Comparison of ENCODE assay signal across 22 mouse cellular contexts in the genomic region with DNA sequence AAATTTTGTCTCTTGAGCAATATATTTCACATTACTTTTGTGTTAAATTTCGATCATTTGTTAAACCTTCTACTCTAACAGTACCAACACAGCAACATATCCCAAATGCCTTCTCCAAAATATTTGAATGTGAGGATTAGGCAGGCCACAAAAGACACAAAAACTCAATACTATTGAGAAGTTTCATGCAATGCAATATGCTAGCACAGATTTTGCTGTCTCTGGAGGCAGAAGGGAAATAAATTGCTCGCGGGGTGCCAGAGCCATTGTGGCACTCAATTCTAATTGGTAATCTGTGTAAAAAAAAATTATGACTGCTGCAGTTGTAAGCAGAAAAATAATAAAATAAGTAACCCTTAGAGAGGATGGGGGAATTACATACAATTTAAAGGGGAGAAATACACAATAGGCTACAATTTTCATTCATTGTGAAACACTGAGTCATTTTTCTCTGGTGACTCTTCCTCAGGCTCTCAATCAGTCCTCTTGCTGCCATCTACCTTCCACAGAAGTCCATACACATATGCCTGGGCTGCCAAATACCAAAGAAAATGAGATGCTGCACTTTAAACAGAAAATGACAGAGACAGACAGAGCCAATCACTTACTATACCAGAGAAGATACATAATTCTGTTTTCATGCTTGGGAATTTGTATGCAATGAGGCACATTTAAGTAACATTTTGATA. TPM values are rescaled to one million over a fixed set of nuclear protein-coding genes. Genes with fewer than 3 reads are reported as not detected.
DNase-seq lines count a peak whose midpoint lies in the region; ATAC-seq and TF ChIP-seq lines count a peak whose summit lies in the region.
"Had no signal": no experiment of that assay in that cellular context is flagged by ENCODE, and none has a peak within 500 bp of the region (broad histone marks: within the 10 kb centered on the region; RNA-seq: fewer than 3 reads in every experiment).

No protein-coding gene starts in this region.

- no peaks in the 10 kb centered on the region for H3K9me3 ChIP-seq in heart, postnatal 0 days (replicated peaks; ENCODE audit: control insufficient read depth, low read length)
- no peaks in the 10 kb centered on the region for H3K9me3 ChIP-seq in midbrain, embryonic 14.5 days (ENCODE audit: control insufficient read depth, low read length)
- no peaks in the 10 kb centered on the region for H3K9me3 ChIP-seq in midbrain, embryonic 10.5 days (replicated peaks)
- no peaks in the 10 kb centered on the region for H3K9me3 ChIP-seq in neural tube, embryonic 15.5 days (replicated peaks)
- H3K9me3 ChIP-seq in liver, embryonic 11.5 days (ENCODE audit: control insufficient read depth, low read length), result no peaks in the 10 kb centered on the region
- H3K9me3 ChIP-seq: embryonic facial prominence, embryonic 10.5 days; forebrain, embryonic 15.5 days had no signal

- H3K4me2 ChIP-seq in heart, postnatal 0 days (ENCODE audit: low read depth, low read length), result no peak overlapping the region
- no peak overlapping the region for H3K4me2 ChIP-seq in midbrain, embryonic 14.5 days (ENCODE audit: low read length)
- H3K4me2 ChIP-seq in neural tube, embryonic 15.5 days, result no peak overlapping the region
- H3K4me2 ChIP-seq in liver, embryonic 11.5 days, result no peak overlapping the region
- H3K4me2 ChIP-seq: forebrain, embryonic 15.5 days; heart, embryonic 11.5 days had no signal

- WGBS in heart, postnatal 0 days, result 80% methylated on average over 3 of the region's 3 CpGs
- WGBS in midbrain, embryonic 14.5 days, result 90% methylated on average over 3 of the region's 3 CpGs
- WGBS in midbrain, embryonic 10.5 days, result 90% methylated on average over 3 of the region's 3 CpGs
- WGBS in neural tube, embryonic 15.5 days, result 61% methylated on average over 3 of the region's 3 CpGs
- WGBS in liver, embryonic 11.5 days, result 87% methylated on average over 3 of the region's 3 CpGs

- no peaks in the 10 kb centered on the region for H3K27me3 ChIP-seq in heart, postnatal 0 days (ENCODE audit: control insufficient read depth, insufficient read depth, low read length)
- H3K27me3 ChIP-seq in midbrain, embryonic 14.5 days (ENCODE audit: control insufficient read depth, insufficient read depth, low read length), result no peaks in the 10 kb centered on the region
- no peaks in the 10 kb centered on the region for H3K27me3 ChIP-seq in midbrain, embryonic 10.5 days (ENCODE audit: low read depth, poor library complexity, severe bottlenecking)
- no peaks in the 10 kb centered on the region for H3K27me3 ChIP-seq in neural tube, embryonic 15.5 days (replicated peaks)
- no peaks in the 10 kb centered on the region for H3K27me3 ChIP-seq in liver, embryonic 11.5 days (replicated peaks; ENCODE audit: control insufficient read depth, insufficient read depth, low read length)
- H3K27me3 ChIP-seq: forebrain, embryonic 15.5 days; Patski had no signal

- TF ChIP-seq EP300 in heart, postnatal 0 days (IDR thresholded peaks at IDR 0.05; ENCODE audit: low read depth), result no peak

- no peak for ATAC-seq in heart, postnatal 0 days (ENCODE audit: insufficient read depth, low read depth)
- no peak for ATAC-seq in midbrain, embryonic 14.5 days (ENCODE audit: low FRiP score, low TSS enrichment)
- ATAC-seq in neural tube, embryonic 15.5 days (ENCODE audit: low FRiP score), result peak; percentile 41; the same call in 1 of the 2 replicates
- no peak for ATAC-seq in liver, embryonic 11.5 days (replicated peaks; ENCODE audit: low FRiP score)
- ATAC-seq: forebrain, embryonic 15.5 days; inflammation-experienced regulatory T-cells, adult 6 months; lung, postnatal 0 days; Patski had no signal

- no peak overlapping the region for H3K4me3 ChIP-seq in heart, postnatal 0 days (ENCODE audit: low read depth, low read length)
- H3K4me3 ChIP-seq in midbrain, embryonic 14.5 days (replicated peaks; ENCODE audit: low read depth, low read length), result no peak overlapping the region
- no peak overlapping the region for H3K4me3 ChIP-seq in midbrain, embryonic 10.5 days
- no peak overlapping the region for H3K4me3 ChIP-seq in neural tube, embryonic 15.5 days (replicated peaks)
- no peak overlapping the region for H3K4me3 ChIP-seq in liver, embryonic 11.5 days (ENCODE audit: low read depth, low read length)
- H3K4me3 ChIP-seq: embryonic facial prominence, embryonic 10.5 days; forebrain, embryonic 15.5 days; gastrocnemius, adult 2 months had no signal

- no peaks in the 10 kb centered on the region for H3K36me3 ChIP-seq in heart, postnatal 0 days (replicated peaks; ENCODE audit: control insufficient read depth, insufficient read depth, low read length)
- H3K36me3 ChIP-seq in midbrain, embryonic 14.5 days (ENCODE audit: control insufficient read depth, insufficient read depth, low read length), result no peaks in the 10 kb centered on the region
- H3K36me3 ChIP-seq in midbrain, embryonic 10.5 days, result no peaks in the 10 kb centered on the region
- H3K36me3 ChIP-seq in neural tube, embryonic 15.5 days, result no peaks in the 10 kb centered on the region
- H3K36me3 ChIP-seq in liver, embryonic 11.5 days (ENCODE audit: control insufficient read depth, insufficient read depth, low read length), result no peaks in the 10 kb centered on the region
- H3K36me3 ChIP-seq: embryonic facial prominence, embryonic 10.5 days; forebrain, embryonic 15.5 days had no signal

- peak; percentile 10 to 19 for DNase-seq in cerebellum, postnatal 10 days
- no peak for DNase-seq in cerebellum, adult 8-10 months
- DNase-seq in heart, postnatal 0 days (ENCODE audit: low spot score), result no peak
- DNase-seq in heart, postnatal 4 days, result no peak
- DNase-seq in midbrain, embryonic 14.5 days, result peak; percentile 27
- no peak for DNase-seq in midbrain, embryonic 10.5 days (ENCODE audit: low spot score)
- no peak for DNase-seq in liver, embryonic 11.5 days (ENCODE audit: low spot score)
- DNase-seq: adrenal gland, postnatal 10 days; cerebellum, adult 11 months; gastrocnemius, adult 2 months; kidney, adult 8-10 months; kidney, postnatal 14 days; thymus, postnatal 14 days had no signal

- no peaks in the 10 kb centered on the region for H3K4me1 ChIP-seq in heart, postnatal 0 days (ENCODE audit: control insufficient read depth, insufficient read depth)
- no peaks in the 10 kb centered on the region for H3K4me1 ChIP-seq in midbrain, embryonic 14.5 days (ENCODE audit: control insufficient read depth, insufficient read depth, low read length)
- H3K4me1 ChIP-seq in midbrain, embryonic 10.5 days, result no peaks in the 10 kb centered on the region
- no peaks in the 10 kb centered on the region for H3K4me1 ChIP-seq in neural tube, embryonic 15.5 days
- H3K4me1 ChIP-seq in liver, embryonic 11.5 days (replicated peaks; ENCODE audit: control insufficient read depth, insufficient read depth, low read length), result no peaks in the 10 kb centered on the region
- H3K4me1 ChIP-seq: embryonic facial prominence, embryonic 10.5 days; forebrain, embryonic 15.5 days had no signal

- TF ChIP-seq CTCF in heart, postnatal 0 days (IDR thresholded peaks at IDR 0.05; ENCODE audit: low read depth), result peak; percentile 10; the same call in 1 of the 2 replicates

- no peak overlapping the region for H3K9ac ChIP-seq in heart, postnatal 0 days (replicated peaks; ENCODE audit: low read depth, low read length)
- H3K9ac ChIP-seq in midbrain, embryonic 14.5 days (replicated peaks; ENCODE audit: low read length), result no peak overlapping the region
- no peak overlapping the region for H3K9ac ChIP-seq in neural tube, embryonic 15.5 days (replicated peaks)
- no peak overlapping the region for H3K9ac ChIP-seq in liver, embryonic 11.5 days (ENCODE audit: low read depth, low read length)
- H3K9ac ChIP-seq: forebrain, embryonic 15.5 days had no signal

- H3K27ac ChIP-seq in heart, postnatal 0 days (ENCODE audit: low read depth), result no peak overlapping the region
- H3K27ac ChIP-seq in midbrain, embryonic 14.5 days (replicated peaks; ENCODE audit: low read depth, low read length), result no peak overlapping the region
- no peak overlapping the region for H3K27ac ChIP-seq in midbrain, embryonic 10.5 days (replicated peaks)
- H3K27ac ChIP-seq in neural tube, embryonic 15.5 days (replicated peaks), result no peak overlapping the region
- H3K27ac ChIP-seq in liver, embryonic 11.5 days (ENCODE audit: low read depth, low read length), result no peak overlapping the region
- H3K27ac ChIP-seq: embryonic facial prominence, embryonic 10.5 days; forebrain, embryonic 15.5 days; gastrocnemius, adult 2 months had no signal

RNA-seq across cellular contexts. Expression of a gene that starts 48.2 kb away (rescaled TPM):
- 0.19 TPM in 1 of 2 replicates, not detected in the other for total RNA-seq in heart, postnatal 0 days (2014; rRNA removed; ENCODE audit: low replicate concordance)
- 0.07 TPM in 2 replicates for polyA plus RNA-seq in heart, postnatal 0 days (2015; fragmentation: Nextera tagmentation; extraction: Ambion mirVana)
- under 1 TPM; 0.10 to 0.16 TPM for total RNA-seq in heart, postnatal 4 days (2021)
- 13.1 TPM in 2 replicates for polyA plus RNA-seq in midbrain, embryonic 14.5 days (2014; fragmentation: Nextera tagmentation; extraction: Ambion mirVana)
- 0.63 and 1.9 TPM in 2 replicates for polyA plus RNA-seq in midbrain, embryonic 10.5 days (2016; fragmentation: Nextera tagmentation; extraction: Ambion mirVana)
- 18.2 and 24.6 TPM in 2 replicates for polyA plus RNA-seq in neural tube, embryonic 15.5 days (2015; fragmentation: Nextera tagmentation; extraction: Ambion mirVana)
- polyA plus RNA-seq in liver, embryonic 11.5 days (2014; fragmentation: Nextera tagmentation; extraction: Ambion mirVana), result not detected in 2 replicates
- polyA plus RNA-seq: liver, embryonic 16.5 days; lung, postnatal 0 days; Patski; small intestine, adult 2 months had no signal

Comparison
In these comparisons a context has a peak if more than half of its experiments do, and no peak if none do; other contexts are left out.
1. DNase-seq: peak in cerebellum, postnatal 10 days (2 of 2) and midbrain, embryonic 14.5 days (single experiment); none in cerebellum, adult 8-10 months (single experiment), heart, postnatal 0 days (single experiment), heart, postnatal 4 days (single experiment), midbrain, embryonic 10.5 days (single experiment) and liver, embryonic 11.5 days (single experiment).